Mouse (Mus musculus): Measurements from ENCODE around the gene Cipc. TPM values are rescaled to one million over a fixed set of nuclear protein-coding genes. Genes with fewer than 3 reads are reported as not detected.
A peak's percentile ranks its signal among the peaks of the same experiment; 100 is the strongest.

Cipc gene
- polyA plus RNA-seq, 1 experiment from 2014 or later = 89.8 TPM

GRCm38 (mm10) chr12:86943421-86943820 is 3.4 kb upstream of the Cipc start:
- 96% methylated on average over 8 of the region's 8 CpGs for WGBS (ENCODE audit: missing documents)
- H3K79me2 ChIP-seq (ENCODE audit: inconsistent target) = peaks cover 12% of the 10 kb centered on the region
- H3K36me3 ChIP-seq (ENCODE audit: inconsistent target) = no peaks in the 10 kb centered on the region
- no peak overlapping the region for H3K27ac ChIP-seq
- no peak overlapping the region for H3K4me3 ChIP-seq (ENCODE audit: inconsistent target)

DNA sequence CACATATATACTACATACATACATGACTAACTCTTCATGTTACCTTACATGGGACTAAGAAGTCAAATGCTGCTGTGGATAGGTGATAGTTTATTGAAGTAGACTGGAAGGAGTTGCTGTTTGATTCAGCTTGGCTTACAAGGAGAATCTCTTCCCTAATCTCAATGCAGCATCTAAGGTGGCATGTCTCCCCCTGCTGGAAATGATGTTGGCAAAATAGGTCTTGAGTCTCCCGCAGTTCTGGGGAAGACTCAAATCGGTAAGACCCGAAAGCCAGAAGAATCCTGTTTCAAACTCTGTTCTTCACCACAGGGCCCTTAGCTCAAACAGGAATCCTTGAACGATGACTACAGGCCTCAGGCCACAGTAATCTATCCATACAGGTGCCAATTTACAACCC is 1.7 kb upstream of the Cipc start:
- no peak overlapping the region for H3K27ac ChIP-seq
- H3K79me2 ChIP-seq (ENCODE audit: inconsistent target) = peaks cover 26% of the 10 kb centered on the region
- H3K4me3 ChIP-seq (ENCODE audit: inconsistent target) = no peak overlapping the region
- H3K36me3 ChIP-seq (ENCODE audit: inconsistent target) = no peaks in the 10 kb centered on the region
- 4% methylated on average over 4 of the region's 4 CpGs for WGBS (ENCODE audit: missing documents)

GRCm38 (mm10) chr12:86946301-86946781 is 502 bp upstream of the Cipc start:
- under 1% methylated on average over 16 of the region's 17 CpGs for WGBS (ENCODE audit: missing documents)
- peak overlapping the region; percentile 82 for H3K27ac ChIP-seq
- no peaks in the 10 kb centered on the region for H3K36me3 ChIP-seq (ENCODE audit: inconsistent target)
- peak overlapping the region; percentile 98 for H3K4me3 ChIP-seq (ENCODE audit: inconsistent target)
- peaks cover 31% of the 10 kb centered on the region for H3K79me2 ChIP-seq (ENCODE audit: inconsistent target)

DNA sequence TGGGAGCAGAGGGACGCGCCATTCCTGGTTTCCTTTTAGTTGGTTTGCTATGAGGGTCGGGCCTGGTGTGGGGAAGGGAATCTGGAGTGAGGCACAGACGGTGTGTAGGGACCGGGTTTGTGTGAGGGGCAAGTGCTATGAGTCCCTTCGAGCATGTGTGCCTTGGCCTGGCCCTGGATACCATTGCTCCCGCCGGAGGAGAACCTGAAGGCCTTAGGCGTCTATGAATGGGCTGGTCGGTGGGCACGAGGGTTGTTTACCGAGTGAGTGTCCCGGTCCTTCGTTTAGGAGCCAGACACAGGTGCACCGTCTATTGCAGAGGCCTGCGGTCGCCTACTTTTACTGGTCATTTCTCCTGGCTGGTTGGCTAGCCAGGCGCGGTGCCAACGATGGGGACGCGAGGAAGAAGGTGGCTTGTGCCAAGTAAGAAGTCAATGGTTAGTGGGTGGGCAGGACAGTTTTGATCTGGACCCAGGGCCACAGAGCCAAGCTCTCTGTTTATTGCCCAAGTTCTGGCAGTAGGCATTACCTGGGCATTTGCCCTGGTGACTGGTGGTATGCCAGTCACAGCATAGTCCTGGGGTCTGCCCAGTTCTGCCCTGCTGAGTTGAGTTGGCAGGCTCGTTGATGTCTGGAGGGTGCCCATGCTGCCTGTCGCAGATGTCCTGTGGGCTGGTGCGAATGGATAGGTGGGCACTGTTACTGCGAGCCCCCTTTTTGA is 998 bp downstream of the Cipc start:
- Histone ChIP-seq H3K4me3 (ENCODE audit: inconsistent target) (peak overlapping the region; percentile 98), H3K27ac (peak overlapping the region; percentile 96), H3K36me3 (ENCODE audit: inconsistent target) (peaks cover 7% of the 10 kb centered on the region), H3K79me2 (ENCODE audit: inconsistent target) (peaks cover 46% of the 10 kb centered on the region)
- WGBS (ENCODE audit: missing documents) = 12% methylated on average over 26 of the region's 26 CpGs

DNA sequence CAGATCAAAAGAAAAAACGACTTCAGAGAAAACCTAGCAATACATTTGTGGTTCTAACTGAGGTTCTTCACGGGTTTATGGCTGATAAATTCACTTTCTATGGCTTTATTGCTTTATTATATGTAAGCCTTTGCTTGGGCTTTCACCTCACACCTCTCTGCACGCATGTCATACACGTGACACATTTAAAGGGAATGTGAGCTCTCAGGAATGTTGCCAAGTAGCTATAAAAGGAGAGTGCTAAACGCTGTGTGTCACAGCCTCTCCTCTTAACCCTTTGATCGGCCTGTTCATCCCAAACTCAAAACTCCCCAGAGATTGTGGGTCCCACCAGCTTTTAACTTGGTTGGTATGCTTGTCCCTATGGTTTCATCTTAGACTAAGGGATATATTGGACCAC is 1.8 kb downstream of the Cipc start:
- H3K79me2 ChIP-seq (ENCODE audit: inconsistent target) = peaks cover 54% of the 10 kb centered on the region
- peak overlapping the region; percentile 96 for H3K27ac ChIP-seq
- WGBS (ENCODE audit: missing documents) = 48% methylated on average over 6 of the region's 6 CpGs
- peaks cover 11% of the 10 kb centered on the region for H3K36me3 ChIP-seq (ENCODE audit: inconsistent target)
- peak overlapping the region; percentile 98 for H3K4me3 ChIP-seq (ENCODE audit: inconsistent target)

DNA sequence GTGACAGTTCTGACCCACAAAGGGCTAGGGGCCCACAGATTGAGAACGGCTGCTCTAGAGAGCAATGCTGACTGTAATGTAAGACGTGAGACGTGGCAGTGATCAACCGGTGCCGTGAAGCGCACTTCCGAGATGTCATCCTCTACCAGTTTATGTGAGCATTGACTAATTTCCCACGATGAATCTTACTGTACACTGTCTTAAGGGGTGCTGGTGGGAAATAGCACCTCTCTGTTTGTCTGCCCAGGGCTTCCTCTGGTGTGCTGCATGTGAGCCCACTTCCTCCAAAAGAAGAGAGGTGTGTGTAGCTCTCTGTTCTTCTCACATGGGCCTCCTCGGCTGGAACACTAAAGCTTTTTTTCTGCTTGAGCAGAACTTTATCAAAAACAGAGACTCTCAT is 2.7 kb downstream of the Cipc start:
- Histone ChIP-seq H3K79me2 (ENCODE audit: inconsistent target) (peaks cover 62% of the 10 kb centered on the region), H3K4me3 (ENCODE audit: inconsistent target) (peak overlapping the region; percentile 98), H3K27ac (peak overlapping the region; percentile 96), H3K36me3 (ENCODE audit: inconsistent target) (peaks cover 18% of the 10 kb centered on the region)
- WGBS (ENCODE audit: missing documents) = 20% methylated on average over 9 of the region's 9 CpGs

DNA sequence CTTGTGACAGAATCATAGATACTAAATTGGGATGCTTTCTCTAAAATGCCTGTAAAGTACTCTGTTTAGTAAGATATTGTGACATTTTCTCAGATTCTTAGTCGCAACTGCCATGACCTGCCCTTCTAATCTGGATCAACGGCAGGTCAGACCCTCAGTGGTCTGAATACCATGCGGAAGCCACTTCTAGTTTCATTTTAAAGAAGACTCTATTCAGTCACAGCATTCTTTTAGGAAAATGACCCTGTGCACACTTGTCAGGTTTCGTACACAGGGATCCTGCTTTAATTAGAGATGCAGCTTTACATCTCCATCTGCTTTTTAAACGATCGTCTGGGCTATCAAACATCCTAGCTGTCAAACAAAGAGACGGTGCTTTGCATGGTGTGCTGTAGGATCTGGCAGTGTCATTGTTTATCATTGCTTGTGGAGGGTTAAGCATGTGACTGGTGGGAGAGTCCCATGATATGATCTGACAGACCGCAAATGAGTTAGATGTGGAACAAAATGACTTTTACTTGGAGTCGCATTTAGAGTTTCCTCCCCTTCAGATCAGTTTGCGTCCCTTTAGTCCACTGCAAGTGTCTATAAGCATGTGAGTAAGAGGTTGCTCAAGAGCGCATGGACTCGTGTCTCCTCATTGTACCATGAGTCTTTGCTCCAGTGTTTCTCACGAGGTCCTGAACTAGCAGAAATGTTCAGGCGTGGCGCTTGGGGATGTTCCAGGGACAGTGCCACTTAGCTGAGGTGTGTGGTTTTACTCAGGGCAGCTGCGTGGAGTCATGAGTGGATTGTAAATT is 3.5 kb downstream of the Cipc start:
- H3K79me2 ChIP-seq (ENCODE audit: inconsistent target) = peaks cover 70% of the 10 kb centered on the region
- H3K27ac ChIP-seq = peak overlapping the region; percentile 96
- H3K36me3 ChIP-seq (ENCODE audit: inconsistent target) = peaks cover 18% of the 10 kb centered on the region
- 13% methylated on average over 16 of the region's 16 CpGs for WGBS (ENCODE audit: missing documents)
- peak overlapping the region; percentile 98 for H3K4me3 ChIP-seq (ENCODE audit: inconsistent target)

GRCm38 (mm10) chr12:86950961-86951360 is 4.1 kb downstream of the Cipc start:
- H3K4me3 ChIP-seq (ENCODE audit: inconsistent target) = no peak overlapping the region
- 90% methylated on average over 3 of the region's 3 CpGs for WGBS (ENCODE audit: missing documents)
- peak overlapping the region; percentile 96 for H3K27ac ChIP-seq
- peaks cover 74% of the 10 kb centered on the region for H3K79me2 ChIP-seq (ENCODE audit: inconsistent target)
- H3K36me3 ChIP-seq (ENCODE audit: inconsistent target) = peaks cover 18% of the 10 kb centered on the region

GRCm38 (mm10) chr12:86952331-86952850 is 5.5 kb downstream of the Cipc start:
- WGBS (ENCODE audit: missing documents) = 100% methylated on average over 10 of the region's 10 CpGs
- no peak overlapping the region for H3K4me3 ChIP-seq (ENCODE audit: inconsistent target)
- H3K27ac ChIP-seq = no peak overlapping the region
- H3K79me2 ChIP-seq (ENCODE audit: inconsistent target) = peaks cover 86% of the 10 kb centered on the region
- H3K36me3 ChIP-seq (ENCODE audit: inconsistent target) = peaks cover 18% of the 10 kb centered on the region

DNA sequence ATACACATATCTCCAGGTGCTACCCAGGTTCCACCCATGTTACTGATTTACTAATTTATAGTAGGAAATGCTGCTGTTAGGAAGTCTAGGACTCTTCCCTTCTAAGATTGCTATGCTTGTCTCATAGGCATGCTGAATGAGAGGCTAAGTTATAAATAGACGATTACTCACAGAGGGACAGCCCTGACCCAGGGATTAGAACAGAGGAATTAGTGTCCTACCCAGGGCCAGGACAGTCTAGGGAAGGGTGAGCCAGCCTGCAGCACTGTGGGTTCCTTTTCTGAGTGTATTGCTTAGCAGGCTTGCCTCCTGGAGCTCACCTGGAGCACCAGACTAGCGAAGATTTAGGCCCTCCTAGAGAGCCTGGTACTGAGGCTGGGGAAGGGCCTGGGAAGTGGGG is 9.1 kb downstream of the Cipc start:
- H3K4me3 ChIP-seq (ENCODE audit: inconsistent target) = no peak overlapping the region
- WGBS (ENCODE audit: missing documents) = 81% methylated on average over 2 of the region's 2 CpGs
- H3K36me3 ChIP-seq (ENCODE audit: inconsistent target) = peaks cover 35% of the 10 kb centered on the region
- peaks cover 80% of the 10 kb centered on the region for H3K79me2 ChIP-seq (ENCODE audit: inconsistent target)
- H3K27ac ChIP-seq = peak overlapping the region; percentile 70

DNA sequence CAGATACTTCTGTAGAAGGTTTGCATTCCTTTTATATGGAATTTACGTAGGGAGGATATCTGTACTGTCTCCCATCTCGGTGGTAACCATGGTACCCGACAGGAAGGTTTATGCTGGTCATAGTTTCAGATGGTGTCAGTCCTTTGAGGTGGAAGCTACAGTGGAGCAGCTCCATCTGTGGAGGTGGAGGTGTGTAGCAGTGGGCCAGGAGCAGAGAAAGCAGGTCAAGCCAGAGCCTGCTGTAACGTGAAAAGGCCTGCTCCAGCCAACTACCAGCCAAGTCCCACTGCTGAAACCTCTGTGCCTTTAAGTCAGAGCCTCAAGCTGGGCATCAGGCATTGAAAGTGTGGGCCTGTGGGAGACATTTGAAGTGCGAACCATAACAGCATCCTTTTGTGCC is 11.7 kb downstream of the Cipc start:
- 93% methylated on average over 5 of the region's 5 CpGs for WGBS (ENCODE audit: missing documents)
- no peak overlapping the region for H3K27ac ChIP-seq
- peaks cover 53% of the 10 kb centered on the region for H3K79me2 ChIP-seq (ENCODE audit: inconsistent target)
- no peak overlapping the region for H3K4me3 ChIP-seq (ENCODE audit: inconsistent target)
- peaks cover 50% of the 10 kb centered on the region for H3K36me3 ChIP-seq (ENCODE audit: inconsistent target)

GRCm38 (mm10) chr12:86959661-86960060 is 12.8 kb downstream of the Cipc start:
- WGBS (ENCODE audit: missing documents) = 94% methylated on average over 5 of the region's 5 CpGs
- Histone ChIP-seq H3K79me2 (ENCODE audit: inconsistent target) (peaks cover 42% of the 10 kb centered on the region), H3K4me3 (ENCODE audit: inconsistent target) (no peak overlapping the region), H3K27ac (no peak overlapping the region), H3K36me3 (ENCODE audit: inconsistent target) (peaks cover 54% of the 10 kb centered on the region)

DNA sequence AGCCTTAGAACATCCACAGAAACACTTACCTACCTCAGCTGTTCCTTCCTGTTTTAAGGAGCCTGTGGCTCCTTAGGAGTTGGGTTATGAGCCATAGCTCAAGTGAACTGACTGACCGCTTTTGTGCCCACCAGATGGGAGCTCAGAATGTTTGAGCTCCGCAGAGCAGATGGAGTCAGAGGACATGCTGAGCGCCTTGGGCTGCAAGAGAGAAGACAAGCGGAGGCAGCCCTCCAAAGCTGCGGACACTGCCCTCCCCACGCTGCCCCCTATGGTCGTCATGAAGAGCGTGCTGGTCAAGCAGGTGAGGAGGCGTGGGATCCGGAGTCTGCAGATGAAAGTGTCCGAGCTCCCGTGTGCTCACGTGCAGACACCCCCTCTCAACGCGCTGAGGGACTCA is 13.3 kb downstream of the Cipc start:
- H3K79me2 ChIP-seq (ENCODE audit: inconsistent target) = peaks cover 38% of the 10 kb centered on the region
- H3K27ac ChIP-seq = no peak overlapping the region
- H3K36me3 ChIP-seq (ENCODE audit: inconsistent target) = peaks cover 57% of the 10 kb centered on the region
- WGBS (ENCODE audit: missing documents) = 95% methylated on average over 15 of the region's 15 CpGs
- no peak overlapping the region for H3K4me3 ChIP-seq (ENCODE audit: inconsistent target)

DNA sequence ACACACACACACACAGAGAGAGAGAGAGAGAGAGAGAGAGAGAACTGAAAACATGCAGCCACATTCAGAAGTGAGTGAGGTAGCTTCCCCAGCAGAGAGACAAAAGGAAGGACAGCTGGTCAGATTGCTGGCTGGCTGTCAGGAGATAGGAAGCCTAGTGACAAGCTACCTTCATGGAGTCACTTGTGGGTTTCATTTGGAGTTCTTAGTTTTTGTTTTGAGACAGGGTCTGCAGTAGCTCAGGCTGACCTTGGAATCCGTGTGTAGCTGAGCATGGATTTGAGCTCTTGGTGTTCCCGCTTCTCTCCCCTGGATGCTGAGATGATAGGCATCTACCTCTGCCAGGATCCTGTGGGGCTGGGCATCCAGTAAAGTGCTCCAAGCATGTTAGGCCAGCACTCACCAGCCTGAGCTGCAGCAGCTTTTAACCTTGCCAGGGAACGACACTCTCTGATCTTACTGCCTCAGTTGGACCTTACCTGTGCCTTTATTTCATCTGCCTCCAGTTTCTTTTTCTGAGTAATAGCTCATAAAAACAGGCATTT is 14.0 kb downstream of the Cipc start:
- Histone ChIP-seq H3K27ac (no peak overlapping the region), H3K4me3 (ENCODE audit: inconsistent target) (no peak overlapping the region), H3K36me3 (ENCODE audit: inconsistent target) (peaks cover 64% of the 10 kb centered on the region), H3K79me2 (ENCODE audit: inconsistent target) (peaks cover 33% of the 10 kb centered on the region)
- WGBS (ENCODE audit: missing documents) = 96% methylated on average over 3 of the region's 3 CpGs
